Mouse (Mus musculus) stomach, embryonic 14.5 days (tissue): Measurements from ENCODE around the gene Hspa2. TPM values are rescaled to one million over a fixed set of nuclear protein-coding genes. Genes with fewer than 3 reads are reported as not detected.

Experiments used
- ATAC-seq: fragments of 200-750 bp; cut with Nextera tagmentation; 2 replicates; pipeline ENCODE4 v1.8.0; 2017; ENCODE audit warnings: low read depth, moderate TSS enrichment; ENCODE audit not compliant: insufficient number of reproducible peaks, insufficient read depth, low FRiP score
- H3K27ac ChIP-seq: fragments of 300-500 bp; sonication (generic); 2 replicates; pipeline ENCODE4 v1.5.1; 2014; ENCODE audit warnings: mild to moderate bottlenecking, low read length, moderate library complexity, mixed read lengths
- H3K27me3 ChIP-seq: fragments of 300-500 bp; sonication (generic); 2 replicates; pipeline ENCODE4 v1.6.1; 2014; ENCODE audit warnings: low read length, control low read depth, mixed read lengths; ENCODE audit not compliant: control insufficient read depth, insufficient read depth
- H3K36me3 ChIP-seq: fragments of 300-500 bp; sonication (generic); 2 replicates; pipeline ENCODE4 v1.6.1; 2014; ENCODE audit warnings: mild to moderate bottlenecking, control low read depth, low read length, moderate library complexity, mixed read lengths; ENCODE audit not compliant: control insufficient read depth, insufficient read depth
- H3K4me1 ChIP-seq: fragments of 300-500 bp; sonication (generic); 2 replicates; pipeline ENCODE4 v1.6.1; 2014; ENCODE audit warnings: low read length, control low read depth, mixed read lengths; ENCODE audit not compliant: control insufficient read depth, insufficient read depth
- H3K4me2 ChIP-seq: fragments of 300-500 bp; sonication (generic); replicated peaks from 2 replicates; pipeline ENCODE4 v1.6.1; 2014; ENCODE audit warnings: low read depth, low read length, control low read depth
- H3K4me3 ChIP-seq: fragments of 300-500 bp; sonication (generic); 2 replicates; pipeline ENCODE4 v1.5.1; 2014; ENCODE audit warnings: low read depth, low read length, control low read depth
- H3K9ac ChIP-seq: fragments of 300-500 bp; sonication (generic); replicated peaks from 2 replicates; pipeline ENCODE4 v1.6.1; 2014; ENCODE audit warnings: low read depth, mild to moderate bottlenecking, control low read depth, low read length, moderate library complexity, mixed read lengths
- H3K9me3 ChIP-seq: fragments of 300-500 bp; sonication (generic); 2 replicates; pipeline ENCODE4 v1.6.1; 2016; ENCODE audit warnings: low read depth, low read length, control low read depth; ENCODE audit not compliant: control insufficient read depth
- WGBS: fragments of 180-500 bp; shearing (Covaris S2); extraction: QIAGEN DNeasy Blood & Tissue Kit; methylation state at CpG from one replicate; pipeline ENCODE4 v1.1.7; 2014; 5-methylcytosine and 5-hydroxymethylcytosine counted together
- polyA plus RNA-seq: library from polyadenylated mRNA; unstranded; fragments of >200 nt; fragmentation: Nextera tagmentation; extraction: Ambion mirVana; gene quantifications from 2 replicates; pipeline ENCODE4 v1.2.1, GENCODE M21; 2014

The Hspa2 gene
- polyA plus RNA-seq, 1 experiment from 2014 or later, result 9.5 TPM

DNA sequence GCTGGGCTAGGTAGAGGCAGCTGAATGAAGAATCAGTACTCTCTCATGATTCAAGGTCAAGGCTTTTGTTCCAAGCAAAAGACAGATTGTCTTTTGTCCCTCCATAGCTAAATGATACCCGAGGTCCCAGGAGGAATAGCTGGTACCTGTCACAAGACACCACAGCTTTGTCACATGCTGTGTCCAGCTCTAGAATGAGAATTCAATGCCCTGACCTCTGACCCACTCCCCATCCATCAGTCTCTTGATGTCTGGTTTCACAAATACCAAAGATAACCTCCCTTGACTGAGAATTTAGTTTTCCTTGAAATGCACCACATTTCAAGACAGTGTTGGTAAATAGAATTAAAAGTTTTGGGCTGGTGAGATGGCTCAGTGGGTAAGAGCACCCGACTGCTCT lies 48.2 kb downstream of the Hspa2 start:
- no peak for ATAC-seq
- 34% methylated on average over 2 of the region's 2 CpGs for WGBS
- Histone ChIP-seq H3K4me2 (no peak overlapping the region), H3K9ac (no peak overlapping the region), H3K27me3 (no peaks in the 10 kb centered on the region), H3K9me3 (no peaks in the 10 kb centered on the region), H3K36me3 (no peaks in the 10 kb centered on the region), H3K27ac (no peak overlapping the region), H3K4me1 (no peaks in the 10 kb centered on the region), H3K4me3 (no peak overlapping the region)

Other genes with a start within 250 kb of the Hspa2 start
- gene Esr2, start 226.9 kb upstream of the Hspa2 start, polyA plus RNA-seq, result 0.19 TPM in 1 of 2 replicates, not detected in the other
- not detected in 2 replicates for gene Tex21, start 157.4 kb upstream of the Hspa2 start, polyA plus RNA-seq
- 76.7 and 82.0 TPM in 2 replicates for gene Mthfd1, start 148.9 kb upstream of the Hspa2 start, polyA plus RNA-seq
- 7.2 and 7.5 TPM in 2 replicates for gene Akap5, start 79.3 kb upstream of the Hspa2 start, polyA plus RNA-seq
- gene Zbtb25, start 34.6 kb upstream of the Hspa2 start, polyA plus RNA-seq, result 17.5 and 18.9 TPM in 2 replicates
- gene Zbtb1, start 33.9 kb upstream of the Hspa2 start, polyA plus RNA-seq, result 11.8 and 12.1 TPM in 2 replicates
- gene Ppp1r36, start 13.4 kb downstream of the Hspa2 start, polyA plus RNA-seq, result 3.2 and 4.0 TPM in 2 replicates
- gene Plekhg3, start 126.7 kb downstream of the Hspa2 start, polyA plus RNA-seq, result 13.8 TPM in 2 replicates